Mouse (Mus musculus): ENCODE data around the gene B230307C23Rik.
"Not testable (repeated sequence)": the region's sequence is repeated elsewhere in the genome, so short reads cannot be mapped to it uniquely, and the experiment has no call there.

The B230307C23Rik gene

DNA sequence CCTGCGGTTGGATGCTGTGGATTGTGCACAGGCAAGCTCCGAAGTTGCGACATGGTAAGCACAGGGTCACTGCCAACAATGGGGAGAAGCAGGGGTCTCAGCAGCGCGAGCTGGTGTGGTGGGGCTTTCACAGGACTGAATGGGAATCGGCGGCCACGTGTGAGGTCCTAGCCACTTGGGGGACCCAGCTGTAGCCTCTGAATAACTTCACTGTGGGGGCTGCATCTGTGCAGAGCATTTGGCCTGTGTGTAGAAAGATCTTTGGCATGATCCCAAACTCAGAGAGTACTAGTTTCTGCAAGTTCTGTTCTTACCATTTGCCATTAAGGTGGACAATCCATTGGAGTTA is 242 bp downstream of the B230307C23Rik start:
- not testable (repeated sequence) for DNase-seq (ENCODE audit: low read depth, low spot score)

- no peak for DNase-seq (ENCODE audit: low read depth, low spot score)
Measured at GRCm38 (mm10) chr16:98022081-98022480, 25.0 kb downstream of the B230307C23Rik start.

- peak; percentile 74 for DNase-seq (ENCODE audit: low read depth, low spot score)
Measured at GRCm38 (mm10) chr16:98022657-98023345, 25.7 kb downstream of the B230307C23Rik start.

DNA sequence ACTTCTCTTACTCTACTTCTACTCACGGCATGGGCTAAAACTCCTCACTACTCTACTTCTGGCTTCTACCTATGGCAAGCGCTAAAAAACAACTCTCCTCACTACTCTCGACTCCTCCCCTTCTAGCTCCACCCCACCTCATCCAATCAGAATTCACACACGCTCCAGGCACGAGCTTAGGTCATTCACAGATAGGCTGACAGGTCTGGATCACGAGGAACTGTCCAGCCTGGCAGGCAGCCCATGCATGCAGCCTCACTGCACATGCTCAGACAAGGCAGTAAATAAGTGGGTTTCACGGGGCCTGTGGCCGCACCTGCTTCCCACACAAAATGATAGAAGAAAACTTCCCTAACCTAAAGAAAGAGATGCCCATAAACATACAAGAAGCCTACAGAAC is 29.1 kb downstream of the B230307C23Rik start:
- not testable (repeated sequence) for DNase-seq (ENCODE audit: low read depth, low spot score)

GRCm38 (mm10) chr16:98034971-98035370 is 37.9 kb downstream of the B230307C23Rik start:
- not testable (repeated sequence) for DNase-seq (ENCODE audit: low read depth, low spot score)

DNA sequence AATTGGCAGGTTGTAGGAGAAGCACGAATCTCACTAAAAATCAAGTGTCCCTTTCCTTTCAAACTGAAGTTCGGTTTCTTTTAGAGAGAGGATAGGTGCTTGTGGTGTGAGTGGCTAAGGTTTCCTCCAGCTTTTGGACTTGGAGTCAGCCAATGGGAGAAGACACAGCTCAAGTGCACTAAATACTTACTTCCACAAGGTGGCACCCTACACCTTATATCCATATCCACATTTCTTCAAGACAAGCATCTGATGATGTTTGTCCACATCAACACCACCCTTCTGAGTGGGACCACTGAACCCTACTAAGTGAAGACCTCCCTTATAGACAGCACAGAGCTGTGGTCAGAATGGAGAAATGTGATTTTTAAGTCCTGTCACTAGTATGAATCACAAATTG is 44.6 kb downstream of the B230307C23Rik start:
- no peak for DNase-seq (ENCODE audit: low read depth, low spot score)

DNA sequence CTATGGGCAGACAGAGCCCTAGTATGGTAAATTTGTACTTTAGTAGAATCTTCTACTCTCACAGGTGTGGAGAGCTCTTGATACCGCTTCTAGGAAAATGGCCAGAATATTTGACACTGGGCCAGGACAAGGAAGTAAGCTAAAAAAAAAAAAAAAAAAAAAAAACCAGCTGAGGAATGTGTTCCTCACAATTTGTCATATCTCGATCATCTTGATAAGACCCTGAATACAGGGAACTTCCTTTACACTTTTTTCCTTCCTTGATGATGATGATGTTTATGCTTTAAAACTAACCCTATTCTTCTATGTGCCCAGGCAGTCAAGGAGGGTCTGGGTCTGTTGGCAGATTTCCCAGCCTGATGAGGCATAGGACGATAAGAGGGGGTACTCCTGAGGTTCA is 82.3 kb downstream of the B230307C23Rik start:
- not testable (repeated sequence) for DNase-seq (ENCODE audit: low read depth, low spot score)

DNA sequence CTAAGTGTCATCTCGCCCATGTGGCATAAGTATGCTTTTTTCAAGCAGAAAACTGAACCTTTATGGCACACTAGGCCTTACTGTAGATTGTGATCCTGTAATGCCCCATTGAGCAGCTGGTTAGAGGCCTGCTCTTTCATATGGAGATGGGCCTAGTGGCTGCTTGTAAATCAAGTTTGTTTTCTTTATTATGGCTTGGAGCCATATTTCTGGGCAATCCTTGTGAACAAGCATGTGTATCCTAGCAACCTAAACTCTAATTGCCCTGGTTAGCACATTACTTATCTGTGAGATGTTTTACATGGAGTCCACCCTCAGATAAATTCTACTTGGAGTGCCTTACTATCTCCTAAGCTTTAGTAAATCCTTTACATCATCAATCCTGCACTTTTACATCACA is 84.0 kb downstream of the B230307C23Rik start:
- DNase-seq (ENCODE audit: low read depth, low spot score) = not testable (repeated sequence)
